Mouse (Mus musculus): Measurements from ENCODE around the gene Aatf. TPM values are rescaled to one million over a fixed set of nuclear protein-coding genes. Genes with fewer than 3 reads are reported as not detected.

Aatf gene
- polyA plus RNA-seq, 1 experiment from 2014 or later, result 55.3 TPM

- no peaks in the 10 kb centered on the region for H3K9me3 ChIP-seq (replicated peaks; ENCODE audit: control insufficient read depth, low read length)
- ATAC-seq (ENCODE audit: insufficient read depth, low FRiP score), result no peak; the same call in 1 of the 2 replicates
- H3K9ac ChIP-seq (ENCODE audit: low read length), result no peak overlapping the region
- H3K27me3 ChIP-seq (ENCODE audit: control insufficient read depth, insufficient read depth, low read length), result no peaks in the 10 kb centered on the region
- H3K27ac ChIP-seq (ENCODE audit: low read length), result no peak overlapping the region
- 0 out of 2 replicates have a peak, but pooled peaks cover 10% of the 10 kb centered on the region for H3K4me1 ChIP-seq (ENCODE audit: control insufficient read depth, insufficient read depth, low read length)
- 51% methylated on average over 1 of the region's 1 CpGs for whole genome bisulfite sequencing
- no peaks in the 10 kb centered on the region for H3K36me3 ChIP-seq (ENCODE audit: control insufficient read depth, insufficient read depth, low read length)
- H3K4me3 ChIP-seq (replicated peaks; ENCODE audit: low read length), result no peak overlapping the region
- no peak overlapping the region for H3K4me2 ChIP-seq (ENCODE audit: low read depth, low read length)
These were observed 83.7 kb downstream of the Aatf start for GRCm38 (mm10) chr11:84429581-84429980.

GRCm38 (mm10) chr11:84426633-84426998, 86.7 kb downstream of the Aatf start:
- no peak for ATAC-seq (ENCODE audit: insufficient read depth, low FRiP score)
- H3K4me3 ChIP-seq (replicated peaks; ENCODE audit: low read length), result no peak overlapping the region
- H3K27me3 ChIP-seq (ENCODE audit: control insufficient read depth, insufficient read depth, low read length), result no peaks in the 10 kb centered on the region
- no peaks in the 10 kb centered on the region for H3K36me3 ChIP-seq (ENCODE audit: control insufficient read depth, insufficient read depth, low read length)
- H3K9ac ChIP-seq (ENCODE audit: low read length), result no peak overlapping the region
- WGBS, result 84% methylated on average over 5 of the region's 5 CpGs
- 0 out of 2 replicates have a peak, but pooled peaks cover 4% of the 10 kb centered on the region for H3K4me1 ChIP-seq (ENCODE audit: control insufficient read depth, insufficient read depth, low read length)
- H3K4me2 ChIP-seq (ENCODE audit: low read depth, low read length), result no peak overlapping the region
- H3K27ac ChIP-seq (ENCODE audit: low read length), result no peak overlapping the region
- H3K9me3 ChIP-seq (replicated peaks; ENCODE audit: control insufficient read depth, low read length), result no peaks in the 10 kb centered on the region

GRCm38 (mm10) chr11:84425736-84426632, 87.3 kb downstream of the Aatf start:
- ATAC-seq (ENCODE audit: insufficient read depth, low FRiP score), result peak; percentile 53; the same call in 1 of the 2 replicates
- WGBS, result 48% methylated on average over 13 of the region's 13 CpGs
- no peaks in the 10 kb centered on the region for H3K27me3 ChIP-seq (ENCODE audit: control insufficient read depth, insufficient read depth, low read length)
- H3K4me2 ChIP-seq (ENCODE audit: low read depth, low read length), result no peak overlapping the region
- no peak overlapping the region for H3K4me3 ChIP-seq (replicated peaks; ENCODE audit: low read length)
- no peaks in the 10 kb centered on the region for H3K9me3 ChIP-seq (replicated peaks; ENCODE audit: control insufficient read depth, low read length)
- H3K9ac ChIP-seq (ENCODE audit: low read length), result no peak overlapping the region
- H3K27ac ChIP-seq (ENCODE audit: low read length), result no peak overlapping the region
- 0 out of 2 replicates have a peak, but pooled peaks cover 4% of the 10 kb centered on the region for H3K4me1 ChIP-seq (ENCODE audit: control insufficient read depth, insufficient read depth, low read length)
- H3K36me3 ChIP-seq (ENCODE audit: control insufficient read depth, insufficient read depth, low read length), result no peaks in the 10 kb centered on the region

- no peaks in the 10 kb centered on the region for H3K27me3 ChIP-seq (ENCODE audit: control insufficient read depth, insufficient read depth, low read length)
- no peak overlapping the region for H3K27ac ChIP-seq (ENCODE audit: low read length)
- no peak for ATAC-seq (ENCODE audit: insufficient read depth, low FRiP score)
- no peak overlapping the region for H3K4me2 ChIP-seq (ENCODE audit: low read depth, low read length)
- H3K4me3 ChIP-seq (replicated peaks; ENCODE audit: low read length), result no peak overlapping the region
- WGBS, result 92% methylated on average over 6 of the region's 6 CpGs
- H3K9ac ChIP-seq (ENCODE audit: low read length), result no peak overlapping the region
- no peaks in the 10 kb centered on the region for H3K36me3 ChIP-seq (ENCODE audit: control insufficient read depth, insufficient read depth, low read length)
- no peaks in the 10 kb centered on the region for H3K9me3 ChIP-seq (replicated peaks; ENCODE audit: control insufficient read depth, low read length)
- 0 out of 2 replicates have a peak, but pooled peaks cover 4% of the 10 kb centered on the region for H3K4me1 ChIP-seq (ENCODE audit: control insufficient read depth, insufficient read depth, low read length)
These were observed 92.5 kb downstream of the Aatf start for GRCm38 (mm10) chr11:84420779-84421178.

- Histone ChIP-seq H3K36me3 (ENCODE audit: control insufficient read depth, insufficient read depth, low read length) (no peaks in the 10 kb centered on the region), H3K4me1 (ENCODE audit: control insufficient read depth, insufficient read depth, low read length) (no peaks in the 10 kb centered on the region), H3K4me3 (replicated peaks; ENCODE audit: low read length) (no peak overlapping the region), H3K9me3 (replicated peaks; ENCODE audit: control insufficient read depth, low read length) (no peaks in the 10 kb centered on the region), H3K4me2 (ENCODE audit: low read depth, low read length) (no peak overlapping the region), H3K9ac (ENCODE audit: low read length) (peak overlapping the region; percentile 16; the same call in 1 of the 2 replicates), H3K27ac (ENCODE audit: low read length) (no peak overlapping the region), H3K27me3 (ENCODE audit: control insufficient read depth, insufficient read depth, low read length) (no peaks in the 10 kb centered on the region)
- ATAC-seq (ENCODE audit: insufficient read depth, low FRiP score), result no peak
- 52% methylated on average over 6 of the region's 6 CpGs for WGBS
These were observed 100.2 kb downstream of the Aatf start for GRCm38 (mm10) chr11:84413111-84413510.

- WGBS, result 62% methylated on average over 12 of the region's 12 CpGs
- H3K36me3 ChIP-seq (ENCODE audit: control insufficient read depth, insufficient read depth, low read length), result no peaks in the 10 kb centered on the region
- H3K27me3 ChIP-seq (ENCODE audit: control insufficient read depth, insufficient read depth, low read length), result no peaks in the 10 kb centered on the region
- H3K27ac ChIP-seq (ENCODE audit: low read length), result no peak overlapping the region
- ATAC-seq (ENCODE audit: insufficient read depth, low FRiP score), result no peak
- H3K4me1 ChIP-seq (ENCODE audit: control insufficient read depth, insufficient read depth, low read length), result no peaks in the 10 kb centered on the region
- H3K9ac ChIP-seq (ENCODE audit: low read length), result no peak overlapping the region
- no peak overlapping the region for H3K4me2 ChIP-seq (ENCODE audit: low read depth, low read length)
- no peaks in the 10 kb centered on the region for H3K9me3 ChIP-seq (replicated peaks; ENCODE audit: control insufficient read depth, low read length)
- no peak overlapping the region for H3K4me3 ChIP-seq (replicated peaks; ENCODE audit: low read length)
These were observed 101.0 kb downstream of the Aatf start for GRCm38 (mm10) chr11:84412201-84412934.

- Histone ChIP-seq H3K9me3 (replicated peaks; ENCODE audit: control insufficient read depth, low read length) (no peaks in the 10 kb centered on the region), H3K27ac (ENCODE audit: low read length) (no peak overlapping the region), H3K27me3 (ENCODE audit: control insufficient read depth, insufficient read depth, low read length) (no peaks in the 10 kb centered on the region), H3K9ac (ENCODE audit: low read length) (no peak overlapping the region), H3K4me2 (ENCODE audit: low read depth, low read length) (no peak overlapping the region), H3K4me1 (ENCODE audit: control insufficient read depth, insufficient read depth, low read length) (no peaks in the 10 kb centered on the region), H3K4me3 (replicated peaks; ENCODE audit: low read length) (no peak overlapping the region), H3K36me3 (ENCODE audit: control insufficient read depth, insufficient read depth, low read length) (no peaks in the 10 kb centered on the region)
- ATAC-seq (ENCODE audit: insufficient read depth, low FRiP score), result no peak
- 71% methylated on average over 7 of the region's 7 CpGs for WGBS
These were observed 101.7 kb downstream of the Aatf start for GRCm38 (mm10) chr11:84411642-84412018.

- 53% methylated on average over 7 of the region's 7 CpGs for WGBS
- Histone ChIP-seq H3K36me3 (ENCODE audit: control insufficient read depth, insufficient read depth, low read length) (no peaks in the 10 kb centered on the region), H3K9ac (ENCODE audit: low read length) (no peak overlapping the region), H3K27me3 (ENCODE audit: control insufficient read depth, insufficient read depth, low read length) (no peaks in the 10 kb centered on the region), H3K27ac (ENCODE audit: low read length) (no peak overlapping the region), H3K4me2 (ENCODE audit: low read depth, low read length) (no peak overlapping the region), H3K4me1 (ENCODE audit: control insufficient read depth, insufficient read depth, low read length) (no peaks in the 10 kb centered on the region), H3K9me3 (replicated peaks; ENCODE audit: control insufficient read depth, low read length) (no peaks in the 10 kb centered on the region), H3K4me3 (replicated peaks; ENCODE audit: low read length) (no peak overlapping the region)
- no peak for ATAC-seq (ENCODE audit: insufficient read depth, low FRiP score)
These were observed 102.3 kb downstream of the Aatf start for GRCm38 (mm10) chr11:84410879-84411641.

All from stomach, embryonic 16.5 days (tissue).